Mouse (Mus musculus): ENCODE data around the gene Fut2. TPM values are rescaled to one million over a fixed set of nuclear protein-coding genes. Genes with fewer than 3 reads are reported as not detected.
A peak's percentile ranks its signal among the peaks of the same experiment; 100 is the strongest.

Fut2 gene
- polyA plus RNA-seq, 1 experiment from 2014 or later = 0.27 TPM

GRCm38 (mm10) chr7:45642083-45642482, 24.1 kb downstream of the Fut2 start:
- H3K9me3 ChIP-seq (ENCODE audit: low read length) = no peaks in the 10 kb centered on the region
- peaks cover 33% of the 10 kb centered on the region for H3K4me1 ChIP-seq (ENCODE audit: insufficient read depth, low read depth, low read length)
- H3K27ac ChIP-seq (ENCODE audit: low read length) = peak overlapping the region; percentile 51
- H3K4me3 ChIP-seq (ENCODE audit: low read depth, low read length) = no peak overlapping the region
- no peaks in the 10 kb centered on the region for H3K27me3 ChIP-seq (replicated peaks; ENCODE audit: insufficient read depth, low read length)
- WGBS = 58% methylated on average over 5 of the region's 5 CpGs
- no peak overlapping the region for H3K9ac ChIP-seq (replicated peaks; ENCODE audit: low read depth)
- DNase-seq (ENCODE audit: low spot score) (no peak), ATAC-seq (no peak)
- peak overlapping the region; percentile 61 for H3K4me2 ChIP-seq (replicated peaks; ENCODE audit: low read depth, low read length)
- H3K36me3 ChIP-seq (ENCODE audit: insufficient read depth, low read length) = no peaks in the 10 kb centered on the region
- TF ChIP-seq CTCF (IDR thresholded peaks at IDR 0.05) = no peak
- no peak for TF ChIP-seq EP300 (IDR thresholded peaks at IDR 0.05)

- Histone ChIP-seq H3K4me2 (replicated peaks; ENCODE audit: low read depth, low read length) (peak overlapping the region; percentile 61), H3K4me3 (ENCODE audit: low read depth, low read length) (no peak overlapping the region), H3K9ac (replicated peaks; ENCODE audit: low read depth) (no peak overlapping the region), H3K27me3 (replicated peaks; ENCODE audit: insufficient read depth, low read length) (no peaks in the 10 kb centered on the region), H3K9me3 (ENCODE audit: low read length) (no peaks in the 10 kb centered on the region), H3K36me3 (ENCODE audit: insufficient read depth, low read length) (no peaks in the 10 kb centered on the region), H3K27ac (ENCODE audit: low read length) (peak overlapping the region; percentile 51), H3K4me1 (ENCODE audit: insufficient read depth, low read depth, low read length) (peaks cover 33% of the 10 kb centered on the region)
- TF ChIP-seq EP300 (IDR thresholded peaks at IDR 0.05) = no peak
- TF ChIP-seq CTCF (IDR thresholded peaks at IDR 0.05) = no peak
- WGBS = 25% methylated on average over 15 of the region's 17 CpGs
- ATAC-seq = peak; percentile 16
- peak; percentile 72 for DNase-seq (ENCODE audit: low spot score)
Measured at GRCm38 (mm10) chr7:45641391-45642040, 24.7 kb downstream of the Fut2 start.

- no peak for DNase-seq (ENCODE audit: low spot score)
- Histone ChIP-seq H3K4me3 (ENCODE audit: low read depth, low read length) (no peak overlapping the region), H3K27ac (ENCODE audit: low read length) (peak overlapping the region; percentile 38; the same call in 1 of the 2 replicates), H3K9me3 (ENCODE audit: low read length) (no peaks in the 10 kb centered on the region), H3K27me3 (replicated peaks; ENCODE audit: insufficient read depth, low read length) (no peaks in the 10 kb centered on the region), H3K9ac (replicated peaks; ENCODE audit: low read depth) (no peak overlapping the region), H3K4me1 (ENCODE audit: insufficient read depth, low read depth, low read length) (peaks cover 39% of the 10 kb centered on the region), H3K4me2 (replicated peaks; ENCODE audit: low read depth, low read length) (no peak overlapping the region), H3K36me3 (ENCODE audit: insufficient read depth, low read length) (no peaks in the 10 kb centered on the region)
- TF ChIP-seq EP300 (IDR thresholded peaks at IDR 0.05) (no peak), CTCF (IDR thresholded peaks at IDR 0.05) (no peak)
- WGBS = 73% methylated on average over 19 of the region's 19 CpGs
- no peak for ATAC-seq
Measured at GRCm38 (mm10) chr7:45640191-45640957, 25.8 kb downstream of the Fut2 start.

- Histone ChIP-seq H3K4me1 (ENCODE audit: insufficient read depth, low read depth, low read length) (peaks cover 39% of the 10 kb centered on the region), H3K9ac (replicated peaks; ENCODE audit: low read depth) (no peak within 1 kb of the TSS), H3K36me3 (ENCODE audit: insufficient read depth, low read length) (no peaks in the 10 kb centered on the region), H3K27me3 (replicated peaks; ENCODE audit: insufficient read depth, low read length) (no peaks in the 10 kb centered on the region), H3K4me2 (replicated peaks; ENCODE audit: low read depth, low read length) (no peak within 1 kb of the TSS), H3K27ac (ENCODE audit: low read length) (peak within 1 kb of the TSS; percentile 38; the same call in 1 of the 2 replicates), H3K9me3 (ENCODE audit: low read length) (no peaks in the 10 kb centered on the region), H3K4me3 (ENCODE audit: low read depth, low read length) (no peak within 1 kb of the TSS)
- ATAC-seq (no peak), DNase-seq (ENCODE audit: low spot score) (no peak)
- 32% methylated on average over 19 of the region's 19 CpGs for WGBS
- TF ChIP-seq CTCF (IDR thresholded peaks at IDR 0.05) (no peak), EP300 (IDR thresholded peaks at IDR 0.05) (no peak)
Measured at GRCm38 (mm10) chr7:45639561-45640027, 26.6 kb downstream of the Fut2 start, which contains the start of gene Mamstr. Mamstr (plus strand) TSS chr7:45639977.

- 0 out of 2 replicates have a peak overlapping the region, but pooled peaks have one; percentile 14 for H3K27ac ChIP-seq (ENCODE audit: low read length)
- WGBS = 38% methylated on average over 29 of the region's 29 CpGs
Measured at GRCm38 (mm10) chr7:45638623-45639401, 27.4 kb downstream of the Fut2 start.

More at GRCm38 (mm10) chr7:45638623-45639401, 27.4 kb downstream of the Fut2 start:
- Histone ChIP-seq H3K4me3 (ENCODE audit: low read depth, low read length) (no peak overlapping the region; the same call in 1 of the 2 replicates), H3K4me2 (replicated peaks; ENCODE audit: low read depth, low read length) (no peak overlapping the region; the same call in 1 of the 2 replicates), H3K36me3 (ENCODE audit: insufficient read depth, low read length) (no peaks in the 10 kb centered on the region), H3K4me1 (ENCODE audit: insufficient read depth, low read depth, low read length) (peaks cover 35% of the 10 kb centered on the region), H3K9ac (replicated peaks; ENCODE audit: low read depth) (no peak overlapping the region), H3K9me3 (ENCODE audit: low read length) (no peaks in the 10 kb centered on the region), H3K27me3 (replicated peaks; ENCODE audit: insufficient read depth, low read length) (no peaks in the 10 kb centered on the region)
- TF ChIP-seq EP300 (IDR thresholded peaks at IDR 0.05) (no peak), CTCF (IDR thresholded peaks at IDR 0.05) (no peak)
- ATAC-seq (peak; percentile 80), DNase-seq (ENCODE audit: low spot score) (peak; percentile 98)
